Mouse (Mus musculus): ENCODE data around the gene Klf16.

The Klf16 gene

GRCm38 (mm10) chr10:80577195-80578130 lies at the start of gene Klf16:
TSS of gene Klf16 (minus strand) at chr10:80577321.
- peak; percentile 98 for DNase-seq (ENCODE audit: low spot score in 2 of 2)

GRCm38 (mm10) chr10:80625764-80626163 lies 48.6 kb upstream of the Klf16 start:
- DNase-seq (ENCODE audit: low spot score in 2 of 2): no peak

- DNase-seq (ENCODE audit: low spot score in 2 of 2): no peak
These were observed 46.5 kb upstream of the Klf16 start for GRCm38 (mm10) chr10:80623457-80624191.

- DNase-seq (ENCODE audit: low spot score in 2 of 2): peak; percentile 80 to 83
These were observed 45.7 kb upstream of the Klf16 start, which contains the start of gene Csnk1g2 for GRCm38 (mm10) chr10:80622661-80623456. TSS of gene Csnk1g2 (plus strand) at chr10:80622838.

GRCm38 (mm10) chr10:80621940-80622660 lies 45.0 kb upstream of the Klf16 start:
- DNase-seq (ENCODE audit: low spot score in 2 of 2): peak; percentile 100

- DNase-seq (ENCODE audit: low spot score in 2 of 2): no peak
These were observed 44.5 kb upstream of the Klf16 start for GRCm38 (mm10) chr10:80621690-80621939.

- DNase-seq (ENCODE audit: low spot score in 2 of 2): peak in 1 of 2 experiments; percentile 67
These were observed 43.9 kb upstream of the Klf16 start for GRCm38 (mm10) chr10:80620796-80621689.

- no peak for DNase-seq (ENCODE audit: low spot score in 2 of 2)
These were observed 43.2 kb upstream of the Klf16 start for GRCm38 (mm10) chr10:80620365-80620764.

GRCm38 (mm10) chr10:80619465-80620244 lies 42.5 kb upstream of the Klf16 start:
- no peak for DNase-seq (ENCODE audit: low spot score in 2 of 2)

- peak in 1 of 2 experiments; percentile 53 for DNase-seq (ENCODE audit: low spot score in 2 of 2)
These were observed 41.1 kb upstream of the Klf16 start for GRCm38 (mm10) chr10:80618181-80618580.

GRCm38 (mm10) chr10:80614351-80614750 lies 37.2 kb upstream of the Klf16 start:
- DNase-seq (ENCODE audit: low spot score in 2 of 2): no peak

- no peak for DNase-seq (ENCODE audit: low spot score in 2 of 2)
These were observed 36.7 kb upstream of the Klf16 start for GRCm38 (mm10) chr10:80613821-80614220.

GRCm38 (mm10) chr10:80611905-80612304 lies 34.8 kb upstream of the Klf16 start:
- no peak for DNase-seq (ENCODE audit: low spot score in 2 of 2)

GRCm38 (mm10) chr10:80611024-80611423 lies 33.9 kb upstream of the Klf16 start:
- no peak for DNase-seq (ENCODE audit: low spot score in 2 of 2)

- no peak for DNase-seq (ENCODE audit: low spot score in 2 of 2)
These were observed 33.1 kb upstream of the Klf16 start for GRCm38 (mm10) chr10:80610116-80610785.

GRCm38 (mm10) chr10:80609269-80609924 lies 32.3 kb upstream of the Klf16 start:
- DNase-seq (ENCODE audit: low spot score in 2 of 2): no peak

GRCm38 (mm10) chr10:80608435-80608834 lies 31.3 kb upstream of the Klf16 start:
- DNase-seq (ENCODE audit: low spot score in 2 of 2): no peak

GRCm38 (mm10) chr10:80606737-80607350 lies 29.7 kb upstream of the Klf16 start:
- DNase-seq (ENCODE audit: low spot score in 2 of 2): no peak

All from right cerebral cortex, postnatal 10 days (tissue).